Mouse (Mus musculus) cerebellum, adult 2 months (tissue): ENCODE measurements around the gene Rbm5. TPM values are rescaled to one million over a fixed set of nuclear protein-coding genes. Genes with fewer than 3 reads are reported as not detected.

Experiments
- DNase-seq, 2 experiments: peaks; one replicate each; pipeline ENCODE4 v3.0.0; 2021
- H3K27ac ChIP-seq: fragments of 200-500 bp; 2 replicates; pipeline ENCODE4 v1.5.1; 2012; ENCODE audit warnings: low read length, control low read depth, inconsistent platforms; ENCODE audit not compliant: insufficient read depth
- H3K27me3 ChIP-seq: fragments of 200-500 bp; 2 replicates; pipeline ENCODE4 v1.6.1; 2012; ENCODE audit warnings: inconsistent platforms, mild to moderate bottlenecking, low read length, moderate library complexity; ENCODE audit not compliant: control insufficient read depth, insufficient read depth
- H3K4me1 ChIP-seq: fragments of 200-500 bp; 2 replicates; pipeline ENCODE4 v1.6.1; 2011; ENCODE audit warnings: low read length; ENCODE audit not compliant: control insufficient read depth, insufficient read depth
- H3K4me3 ChIP-seq: fragments of 200-500 bp; replicated peaks from 2 replicates; pipeline ENCODE3; 2011; ENCODE audit warnings: mild to moderate bottlenecking, low read depth, low read length, control low read depth; ENCODE audit not compliant: insufficient read depth
- CTCF ChIP-seq: fragments of 200-500 bp; IDR thresholded peaks from 2 replicates; pipeline ENCODE4 v1.5.1; 2011; ENCODE audit warnings: low read depth, mild to moderate bottlenecking, control low read depth, low read length, moderate library complexity, borderline replicate concordance; ENCODE audit not compliant: insufficient read depth
- POLR2A ChIP-seq: fragments of 200-500 bp; IDR thresholded peaks from 2 replicates; pipeline ENCODE4 v1.6.1; 2011; ENCODE audit warnings: low read length, control low read depth, borderline replicate concordance; ENCODE audit not compliant: insufficient read depth
- WGBS: fragments of 180-500 bp; shearing (Covaris S2); methylation state at CpG from one replicate; pipeline ENCODE4 v1.1.7; 2018; 5-methylcytosine and 5-hydroxymethylcytosine counted together
- polyA plus RNA-seq: library from polyadenylated mRNA; depleted of rRNA; stranded (reverse); fragments of >200 nt; gene quantifications from 2 replicates; pipeline ENCODE4 v1.2.3, GENCODE M21; 2012

Rbm5 gene
- polyA plus RNA-seq, 1 experiment, result 126 TPM

DNA sequence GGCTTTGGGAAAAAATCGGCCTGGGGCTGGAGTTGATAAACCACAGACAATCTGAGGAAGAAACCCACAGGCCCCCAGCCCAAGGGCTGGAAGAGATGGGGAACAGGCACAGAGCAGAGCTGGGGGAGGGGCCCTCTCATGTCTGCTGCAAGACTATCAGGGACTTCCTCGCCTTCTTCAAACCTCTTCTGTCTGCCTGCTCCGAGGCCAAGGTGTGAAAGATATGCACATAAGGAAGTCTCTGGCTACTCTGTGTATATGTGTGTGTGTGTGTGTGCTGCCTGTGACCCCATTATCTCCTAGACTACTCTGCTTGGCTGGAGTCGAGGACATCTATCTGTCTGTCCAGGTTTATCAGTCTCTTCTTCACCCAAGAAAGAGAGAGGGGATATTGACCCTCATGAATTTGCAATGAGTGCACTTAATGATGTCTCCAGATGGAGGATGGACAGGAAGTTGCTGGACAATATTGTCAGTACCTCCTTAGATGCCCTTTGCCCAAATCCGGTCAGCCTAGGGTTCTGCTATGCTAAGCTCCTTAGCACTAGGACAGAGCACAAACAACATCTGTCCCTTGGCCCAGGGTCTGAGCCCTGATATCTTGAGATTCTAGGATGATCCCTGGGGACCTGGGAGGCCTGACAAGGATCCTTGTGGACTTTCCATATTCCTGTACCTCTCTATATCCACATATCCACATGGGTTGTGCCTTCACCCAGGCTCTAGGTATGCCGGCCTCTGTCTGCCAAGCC is 41.7 kb downstream of the Rbm5 start:
- no peaks in the 10 kb centered on the region for H3K4me1 ChIP-seq
- TF ChIP-seq POLR2A (no peak), CTCF (no peak)
- WGBS, result 91% methylated on average over 6 of the region's 6 CpGs
- H3K27ac ChIP-seq, result no peak overlapping the region
- H3K4me3 ChIP-seq, result no peak overlapping the region
- H3K27me3 ChIP-seq, result no peaks in the 10 kb centered on the region
- no peak for DNase-seq

- no peak for DNase-seq
- H3K27me3 ChIP-seq, result no peaks in the 10 kb centered on the region
- H3K4me1 ChIP-seq, result no peaks in the 10 kb centered on the region; the same call in 1 of the 2 replicates
- TF ChIP-seq POLR2A, result no peak
- TF ChIP-seq CTCF, result no peak
- H3K27ac ChIP-seq, result no peak overlapping the region
- no peak overlapping the region for H3K4me3 ChIP-seq
- WGBS, result 57% methylated on average over 3 of the region's 3 CpGs
Measured at GRCm38 (mm10) chr9:107727041-107727440, 43.8 kb downstream of the Rbm5 start.

DNA sequence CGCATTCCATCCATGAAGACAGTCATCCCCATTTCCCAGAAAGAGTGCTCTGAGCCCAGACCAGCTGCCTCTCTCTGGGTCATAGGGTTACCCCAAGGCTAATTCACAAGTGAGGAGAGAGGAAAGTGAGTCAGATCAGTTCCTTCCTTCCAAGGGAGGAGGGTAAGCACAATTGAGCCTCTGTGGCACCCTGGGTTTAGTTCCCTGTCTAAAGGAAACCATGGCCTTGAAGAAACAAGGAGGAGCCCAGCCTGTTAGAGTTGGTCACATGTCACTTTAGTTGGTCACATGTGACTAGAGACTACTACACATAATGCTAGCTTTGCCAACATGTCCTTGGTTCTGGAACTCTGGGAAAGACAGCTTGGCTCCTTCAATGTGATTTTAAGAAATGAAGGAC is 46.0 kb downstream of the Rbm5 start:
- DNase-seq, result no peak
- Histone ChIP-seq H3K27ac (no peak overlapping the region), H3K4me1 (no peaks in the 10 kb centered on the region; the same call in 1 of the 2 replicates), H3K27me3 (no peaks in the 10 kb centered on the region), H3K4me3 (no peak overlapping the region)
- no peak for TF ChIP-seq CTCF
- no peak for TF ChIP-seq POLR2A
- WGBS, result 97% methylated on average over 1 of the region's 1 CpGs

- WGBS, result 5% methylated on average over 10 of the region's 11 CpGs
- Histone ChIP-seq H3K27ac (no peak overlapping the region), H3K27me3 (no peaks in the 10 kb centered on the region), H3K4me1 (no peaks in the 10 kb centered on the region; the same call in 1 of the 2 replicates), H3K4me3 (no peak overlapping the region)
- DNase-seq, result no peak
- TF ChIP-seq POLR2A (no peak), CTCF (no peak)
Measured at GRCm38 (mm10) chr9:107723794-107724531, 46.8 kb downstream of the Rbm5 start.

GRCm38 (mm10) chr9:107723292-107723691 is 47.5 kb downstream of the Rbm5 start:
- Histone ChIP-seq H3K4me3 (no peak overlapping the region), H3K27me3 (no peaks in the 10 kb centered on the region), H3K27ac (no peak overlapping the region), H3K4me1 (no peaks in the 10 kb centered on the region; the same call in 1 of the 2 replicates)
- TF ChIP-seq POLR2A, result no peak
- no peak for TF ChIP-seq CTCF
- DNase-seq, result no peak
- WGBS, result 25% methylated on average over 6 of the region's 6 CpGs

GRCm38 (mm10) chr9:107718781-107719540 is 51.8 kb downstream of the Rbm5 start:
- DNase-seq, result no peak
- Histone ChIP-seq H3K4me1 (peaks cover 28% of the 10 kb centered on the region), H3K27me3 (no peaks in the 10 kb centered on the region), H3K4me3 (no peak overlapping the region), H3K27ac (no peak overlapping the region)
- 77% methylated on average over 10 of the region's 10 CpGs for WGBS
- TF ChIP-seq CTCF (no peak), POLR2A (no peak)

- Histone ChIP-seq H3K27me3 (no peaks in the 10 kb centered on the region), H3K27ac (no peak overlapping the region), H3K4me1 (peaks cover 32% of the 10 kb centered on the region), H3K4me3 (no peak overlapping the region)
- 53% methylated on average over 6 of the region's 6 CpGs for WGBS
- DNase-seq, result no peak
- TF ChIP-seq CTCF (no peak), POLR2A (no peak)
Measured at GRCm38 (mm10) chr9:107716951-107717350, 53.8 kb downstream of the Rbm5 start.
